Mouse (Mus musculus) CH12.LX (cell line): ENCODE measurements around the gene Itk. TPM values are rescaled to one million over a fixed set of nuclear protein-coding genes. Genes with fewer than 3 reads are reported as not detected.

Source experiments
- DNase-seq: peaks from one replicate; pipeline ENCODE4 v3.0.0-alpha.2; 2013; ENCODE audit errors: extremely low read depth
- H3K27ac ChIP-seq: 2 replicates; pipeline ENCODE4 v1.5.1; 2012; ENCODE audit warnings: low read depth, mild to moderate bottlenecking, control low read depth, moderate library complexity; ENCODE audit not compliant: insufficient read depth
- H3K27me3 ChIP-seq: replicated peaks from 2 replicates; pipeline ENCODE3; 2012; ENCODE audit warnings: inconsistent platforms
- H3K36me3 ChIP-seq, 2 experiments: replicated peaks in 1 of 2; 2 replicates each; pipeline versions ENCODE3 to v1.6.1; 2012; ENCODE audit warnings: inconsistent platforms in 1 of 2, low read length in 1 of 2, mild to moderate bottlenecking in 1 of 2, mixed read lengths in 1 of 2, moderate library complexity in 1 of 2; ENCODE audit not compliant: control insufficient read depth in 1 of 2, insufficient read depth in 1 of 2
- H3K4me1 ChIP-seq, 2 experiments: 2 replicates each; pipeline ENCODE4 v1.6.1; 2012; ENCODE audit warnings: inconsistent platforms in 1 of 2, moderate library complexity in 1 of 2; ENCODE audit not compliant: insufficient read depth in 2 of 2, control insufficient read depth in 1 of 2
- H3K4me2 ChIP-seq: 2 replicates; pipeline ENCODE4 v1.6.1; 2012; ENCODE audit warnings: low read depth, mild to moderate bottlenecking, control low read depth; ENCODE audit not compliant: poor library complexity, insufficient read depth, severe bottlenecking
- H3K4me3 ChIP-seq, 3 experiments: fragments of 150-350 bp in 1 of 3; sonication (generic) in 1 of 3; replicated peaks in 1 of 3; 2 replicates each; pipeline versions ENCODE3 to v1.5.1; 2011 to 2012; ENCODE audit warnings: low read depth in 2 of 3, low read length in 2 of 3, mild to moderate bottlenecking in 2 of 3, moderate library complexity in 2 of 3, control low read depth in 1 of 3, improper control_type of control experiment in 1 of 3, inconsistent platforms in 1 of 3, mixed read lengths in 1 of 3; ENCODE audit not compliant: poor library complexity in 1 of 3
- H3K79me2 ChIP-seq: replicated peaks from 2 replicates; pipeline ENCODE4 v1.6.1; 2012; ENCODE audit warnings: mild to moderate bottlenecking, moderate library complexity; ENCODE audit not compliant: control insufficient read depth, poor library complexity, insufficient read depth, severe bottlenecking; ENCODE audit errors: extremely low read depth
- H3K9ac ChIP-seq: 2 replicates; pipeline ENCODE4 v1.6.1; 2012; ENCODE audit warnings: low read depth, mild to moderate bottlenecking, control low read depth, moderate library complexity; ENCODE audit not compliant: insufficient read depth
- H3K9me3 ChIP-seq: replicated peaks from 2 replicates; pipeline ENCODE3; 2012; ENCODE audit warnings: low read length, inconsistent platforms, mixed read lengths
- BHLHE40 ChIP-seq: IDR thresholded peaks from 2 replicates; pipeline ENCODE4 v1.6.1; 2011; ENCODE audit warnings: mild to moderate bottlenecking, low read depth, low read length, improper control_type of control experiment
- CHD1 ChIP-seq: IDR thresholded peaks from 2 replicates; pipeline ENCODE4 v1.6.1; 2012; ENCODE audit warnings: low read depth, low read length, improper control_type of control experiment, inconsistent platforms
- CHD2 ChIP-seq: IDR thresholded peaks from 2 replicates; pipeline ENCODE4 v1.6.1; 2011; ENCODE audit warnings: low read length, improper control_type of control experiment
- CTCF ChIP-seq, 2 experiments: IDR thresholded peaks in 1 of 2; conservative IDR thresholded peaks in 1 of 2; 2 replicates each; pipeline ENCODE4 v1.5.1; 2011 to 2012; ENCODE audit warnings: low read depth in 2 of 2, low read length in 2 of 2, improper control_type of control experiment in 1 of 2, inconsistent platforms in 1 of 2, mild to moderate bottlenecking in 1 of 2, moderate library complexity in 1 of 2
- E2F4 ChIP-seq: IDR thresholded peaks from 2 replicates; pipeline ENCODE4 v1.6.1; 2011; ENCODE audit warnings: low read depth, low read length, improper control_type of control experiment; ENCODE audit not compliant: insufficient replicate concordance
- ELF1 ChIP-seq: IDR thresholded peaks from 2 replicates; pipeline ENCODE4 v1.6.1; 2014; ENCODE audit warnings: low read depth, mild to moderate bottlenecking, inconsistent platforms, low read length, improper control_type of control experiment
- EP300 ChIP-seq: IDR thresholded peaks from 2 replicates; pipeline ENCODE4 v1.6.1; 2011; ENCODE audit warnings: low read length, improper control_type of control experiment
- ETS1 ChIP-seq: conservative IDR thresholded peaks from 2 replicates; pipeline ENCODE4 v1.6.1; 2012; ENCODE audit warnings: low read depth, mild to moderate bottlenecking, inconsistent platforms, low read length, improper control_type of control experiment, moderate library complexity
- HCFC1 ChIP-seq: IDR thresholded peaks from 2 replicates; pipeline ENCODE4 v1.6.1; 2012; ENCODE audit warnings: low read depth, mild to moderate bottlenecking, inconsistent platforms, low read length, improper control_type of control experiment
- JUN ChIP-seq: IDR thresholded peaks from 2 replicates; pipeline ENCODE4 v1.6.1; 2011; ENCODE audit warnings: low read depth, mild to moderate bottlenecking, low read length, improper control_type of control experiment, moderate library complexity; ENCODE audit not compliant: insufficient read depth
- JUND ChIP-seq: conservative IDR thresholded peaks from 2 replicates; pipeline ENCODE4 v1.6.1; 2011; ENCODE audit warnings: low read depth, low read length, improper control_type of control experiment
- KAT2A ChIP-seq: IDR thresholded peaks from 2 replicates; pipeline ENCODE4 v1.6.1; 2012; ENCODE audit warnings: low read length, improper control_type of control experiment, inconsistent platforms; ENCODE audit not compliant: insufficient replicate concordance
- MAFK ChIP-seq: IDR thresholded peaks from 2 replicates; pipeline ENCODE4 v1.6.1; 2011; ENCODE audit warnings: low read length, improper control_type of control experiment; ENCODE audit not compliant: insufficient replicate concordance
- MXI1 ChIP-seq: IDR thresholded peaks from 2 replicates; pipeline ENCODE4 v1.6.1; 2011; ENCODE audit warnings: mild to moderate bottlenecking, low read depth, low read length, improper control_type of control experiment
- MYC ChIP-seq: IDR thresholded peaks from 2 replicates; pipeline ENCODE4 v1.6.1; 2011; ENCODE audit warnings: low read depth, mild to moderate bottlenecking, improper control_type of control experiment, low read length
- NELFE ChIP-seq: IDR thresholded peaks from 2 replicates; pipeline ENCODE4 v1.6.1; 2011; ENCODE audit warnings: low read depth, low read length, improper control_type of control experiment
- POLR2A ChIP-seq: IDR thresholded peaks from 2 replicates; pipeline ENCODE4 v1.6.1; 2011; ENCODE audit warnings: low read depth, mild to moderate bottlenecking, improper control_type of control experiment, low read length
- RAD21 ChIP-seq: IDR thresholded peaks from 2 replicates; pipeline ENCODE4 v1.6.1; 2011; ENCODE audit warnings: low read depth, mild to moderate bottlenecking, low read length, improper control_type of control experiment, moderate library complexity
- RCOR1 ChIP-seq: conservative IDR thresholded peaks from 2 replicates; pipeline ENCODE4 v1.6.1; 2012; ENCODE audit warnings: low read depth, mild to moderate bottlenecking, inconsistent platforms, low read length, improper control_type of control experiment
- SMC3 ChIP-seq: IDR thresholded peaks from 2 replicates; pipeline ENCODE4 v1.6.1; 2011; ENCODE audit warnings: low read depth, low read length, improper control_type of control experiment
- TCF12 ChIP-seq: IDR thresholded peaks from 2 replicates; pipeline ENCODE4 v1.6.1; 2014; ENCODE audit warnings: low read depth, mild to moderate bottlenecking, inconsistent platforms, low read length, improper control_type of control experiment
- UBTF ChIP-seq: IDR thresholded peaks from 2 replicates; pipeline ENCODE4 v1.6.1; 2012; ENCODE audit warnings: low read depth, mild to moderate bottlenecking, inconsistent platforms, low read length, improper control_type of control experiment, moderate library complexity
- USF2 ChIP-seq: conservative IDR thresholded peaks from 2 replicates; pipeline ENCODE4 v1.6.1; 2011; ENCODE audit warnings: low read depth, low read length, improper control_type of control experiment
- ZC3H11A ChIP-seq: IDR thresholded peaks from 2 replicates; pipeline ENCODE4 v1.6.1; 2012; ENCODE audit warnings: low read depth, mild to moderate bottlenecking, inconsistent platforms, low read length, improper control_type of control experiment
- ZKSCAN1 ChIP-seq: IDR thresholded peaks from 2 replicates; pipeline ENCODE4 v1.6.1; 2012; ENCODE audit warnings: low read depth, inconsistent platforms, low read length, improper control_type of control experiment, borderline replicate concordance
- ZMIZ1 ChIP-seq: IDR thresholded peaks from 2 replicates; pipeline ENCODE4 v1.6.1; 2012; ENCODE audit warnings: low read depth, mild to moderate bottlenecking, inconsistent platforms, low read length, improper control_type of control experiment
- ZNF384 ChIP-seq: IDR thresholded peaks from 2 replicates; pipeline ENCODE4 v1.6.1; 2012; ENCODE audit warnings: low read depth, low read length, improper control_type of control experiment, inconsistent platforms
- dilution Hi-C: fragments of 300-500 bp; cut with MboI; formaldehyde crosslinking; loops from 2 replicates; pipeline ENCODE4 v1.14.3; 2020; ENCODE audit warnings: low sequenced_read_pairs; ENCODE audit not compliant: extremely low pct_unique_long_range_greater_than_20kb, extremely low pct_ligation_motif_present
- in situ Hi-C: fragments of 300-500 bp; cut with MboI; formaldehyde crosslinking; loops from 3 replicates; pipeline ENCODE4 v1.14.3; 2019; ENCODE audit warnings: low sequenced_read_pairs, low pct_ligation_motif_present, low pct_unique_long_range_greater_than_20kb, mixed read lengths
- polyA plus RNA-seq: library from polyadenylated mRNA; unstranded; fragments of >175 nt; gene quantifications from 2 replicates; pipeline ENCODE4 v1.2.1, GENCODE M21; 2012; ENCODE audit warnings: low read depth; ENCODE audit not compliant: insufficient read length
- total RNA-seq, 2 experiments: library from RNA; depleted of rRNA; stranded (reverse); fragments of 300-350 nt in 1 of 2; fragments of >200 nt in 1 of 2; gene quantifications; 2 replicates each; pipeline ENCODE4 v1.2.3; 2012 to 2014

Itk gene
- total and polyA plus RNA-seq, 3 experiments: 0.11 to 0.64 (median 0.17) TPM

GRCm38 (mm10) chr11:46418438-46418837 lies 29.1 kb upstream of the Itk start (continued):
- TF ChIP-seq E2F4: no peak
- TF ChIP-seq USF2: no peak
- no peak for TF ChIP-seq UBTF
- no peak for TF ChIP-seq HCFC1
- no peak for TF ChIP-seq ZKSCAN1
- TF ChIP-seq, all 38 proteins: peak for 13

- H3K9ac ChIP-seq: no peak overlapping the region
- TF ChIP-seq JUND (no peak), CHD1 (no peak), POLR2A (no peak), ETS1 (no peak), MYC (no peak), BHLHE40 (no peak), ELF1 (no peak), ZNF384 (no peak)
- H3K4me2 ChIP-seq: no peak overlapping the region
- no peak overlapping the region for H3K4me3 ChIP-seq
- H3K9me3 ChIP-seq: peaks cover 2% of the 10 kb centered on the region
- dilution Hi-C loops (no loop called here), in situ Hi-C loops (no loop called here)
- H3K36me3 ChIP-seq: no peaks in the 10 kb centered on the region
- H3K79me2 ChIP-seq: no peaks in the 10 kb centered on the region
- H3K4me1 ChIP-seq: peaks cover 17 to 20% of the 10 kb centered on the region in 2 experiments
- no peak for DNase-seq
- no peaks in the 10 kb centered on the region for H3K27me3 ChIP-seq
- H3K27ac ChIP-seq: no peak overlapping the region
Observed at GRCm38 (mm10) chr11:46410018-46410563, 20.8 kb upstream of the Itk start.

DNA sequence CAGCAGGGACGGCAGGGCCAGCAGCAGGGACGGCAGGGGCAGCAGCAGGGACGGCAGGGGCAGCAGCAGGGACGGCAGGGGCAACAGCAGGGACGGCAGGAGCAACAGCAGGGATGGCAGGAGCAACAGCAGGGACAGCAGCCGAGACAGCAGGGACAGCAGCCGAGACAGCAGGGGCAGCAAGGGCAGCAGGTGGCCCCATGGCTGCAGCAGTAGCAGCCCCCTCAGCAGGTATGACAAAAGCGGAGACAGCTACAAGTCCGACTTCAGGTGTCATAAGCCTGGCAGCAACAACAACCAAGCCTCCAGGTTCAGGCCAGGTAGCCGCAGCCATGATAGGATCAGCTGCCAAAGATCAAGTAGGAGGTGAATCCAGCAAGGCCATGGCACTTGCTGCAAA lies 17.4 kb upstream of the Itk start:
- peaks cover under 1% of the 10 kb centered on the region for H3K27me3 ChIP-seq
- H3K27ac ChIP-seq: no peak overlapping the region
- no peak overlapping the region for H3K4me2 ChIP-seq
- no peaks in the 10 kb centered on the region for H3K36me3 ChIP-seq
- H3K9ac ChIP-seq: no peak overlapping the region
- in situ Hi-C loops (no loop called here), dilution Hi-C loops (no loop called here)
- H3K4me3 ChIP-seq: no peak overlapping the region
- no peak for DNase-seq
- TF ChIP-seq RAD21 (no peak), HCFC1 (no peak), BHLHE40 (no peak), JUN (no peak), KAT2A (no peak), MXI1 (no peak), RCOR1 (no peak), TCF12 (no peak), ZC3H11A (no peak), ZMIZ1 (no peak), UBTF (no peak), CHD2 (no peak), NELFE (no peak), MAFK (no peak), EP300 (no peak), SMC3 (no peak), POLR2A (no peak), CTCF (conservative IDR thresholded peaks at IDR 0.05 in 1 of 2, IDR thresholded peaks at IDR 0.05 in 1 of 2; ENCODE audit: low read depth in 2 of 2, low read length in 2 of 2) (no peak)
- H3K9me3 ChIP-seq: peaks cover 2% of the 10 kb centered on the region
- no peaks in the 10 kb centered on the region for H3K79me2 ChIP-seq
- H3K4me1 ChIP-seq: peaks cover 22 to 26% of the 10 kb centered on the region in 2 experiments
